In the genomic region with DNA sequence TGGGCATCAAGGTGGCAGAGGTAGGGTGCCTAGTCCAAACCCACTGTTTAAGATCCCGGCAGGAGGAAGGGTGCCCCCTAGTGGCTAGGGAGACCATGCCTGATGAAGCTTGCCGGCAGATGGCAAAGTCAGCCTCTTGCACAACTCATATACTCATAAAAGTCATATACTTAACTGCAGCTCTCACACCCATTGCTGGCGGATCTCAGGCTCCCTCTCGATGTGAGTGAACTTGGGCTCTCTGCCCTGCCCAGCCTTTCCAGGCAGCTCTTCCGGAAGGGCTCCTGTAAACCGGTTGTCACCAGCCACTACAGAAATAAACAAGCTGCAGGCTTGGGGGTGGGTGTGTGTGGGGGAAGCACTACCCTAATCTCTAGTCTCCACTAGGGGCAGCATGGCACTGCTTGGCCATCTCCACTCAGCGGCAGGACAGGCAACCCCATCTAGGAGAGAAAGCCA, we compare ENCODE assay signal across 8 mouse cellular contexts. TPM values are rescaled to one million over a fixed set of nuclear protein-coding genes. Genes with fewer than 3 reads are reported as not detected.
DNase-seq lines count a peak whose midpoint lies in the region; ATAC-seq and TF ChIP-seq lines count a peak whose summit lies in the region.

No protein-coding gene starts in this region.

- H3K4me3 ChIP-seq in bone marrow, adult 2 months (replicated peaks; ENCODE audit: control insufficient read depth, low read depth, low read length) = peak overlapping the region; percentile 54
- H3K4me3 ChIP-seq in embryonic facial prominence, embryonic 15.5 days (replicated peaks) = peak overlapping the region; percentile 29
- H3K4me3 ChIP-seq in kidney, embryonic 14.5 days (ENCODE audit: low read length) = peak overlapping the region; percentile 16

- H3K9ac ChIP-seq in embryonic facial prominence, embryonic 15.5 days = 0 out of 2 replicates have a peak overlapping the region, but pooled peaks have one; percentile 21
- H3K9ac ChIP-seq in kidney, embryonic 14.5 days (ENCODE audit: low read depth, low read length) = no peak overlapping the region

- H3K36me3 ChIP-seq in embryonic facial prominence, embryonic 15.5 days = no peaks in the 10 kb centered on the region
- no peaks in the 10 kb centered on the region for H3K36me3 ChIP-seq in kidney, embryonic 14.5 days (ENCODE audit: control insufficient read depth, insufficient read depth, low read length)

- peak; percentile 99 for TF ChIP-seq CTCF in bone marrow, adult 2 months (IDR thresholded peaks at IDR 0.05; ENCODE audit: control insufficient read depth, insufficient read depth, low read length)

- no peak for ATAC-seq in embryonic facial prominence, embryonic 15.5 days (ENCODE audit: insufficient number of reproducible peaks, low FRiP score, low TSS enrichment, low read depth)
- peak; percentile 18; the same call in 1 of the 2 replicates for ATAC-seq in kidney, embryonic 14.5 days (ENCODE audit: low FRiP score, low TSS enrichment)
- peak; percentile 50 for ATAC-seq in monocyte, adult 5-6 weeks (replicated peaks; ENCODE audit: insufficient number of reproducible peaks, low FRiP score, low TSS enrichment, poor library complexity, severe bottlenecking)

- no peaks in the 10 kb centered on the region for H3K4me1 ChIP-seq in bone marrow, adult 2 months (ENCODE audit: control insufficient read depth, insufficient read depth, low read length)
- peaks cover 22% of the 10 kb centered on the region for H3K4me1 ChIP-seq in embryonic facial prominence, embryonic 15.5 days
- H3K4me1 ChIP-seq in kidney, embryonic 14.5 days (ENCODE audit: control insufficient read depth, insufficient read depth, low read length) = peaks cover 15% of the 10 kb centered on the region

- no peak for TF ChIP-seq POLR2A in bone marrow, adult 2 months (IDR thresholded peaks at IDR 0.05; ENCODE audit: borderline replicate concordance, control insufficient read depth, low read depth, low read length)

- DNase-seq in 416B (ENCODE audit: low read depth) (peak; percentile 95), liver (peak; percentile 89)
- peak; percentile 90 to 92 for DNase-seq in heart, adult 9 months (ENCODE audit: low spot score in 2 of 2)
- DNase-seq in spleen, postnatal 4 days (ENCODE audit: low spot score in 2 of 2) = peak; percentile 91 to 97

- H3K9me3 ChIP-seq in embryonic facial prominence, embryonic 15.5 days (replicated peaks) = no peaks in the 10 kb centered on the region
- no peaks in the 10 kb centered on the region for H3K9me3 ChIP-seq in kidney, embryonic 14.5 days (ENCODE audit: control insufficient read depth, low read length)

- peak overlapping the region; percentile 74 for H3K27ac ChIP-seq in bone marrow, adult 2 months (ENCODE audit: control insufficient read depth, insufficient read depth, low read depth, low read length, poor library complexity)
- peak overlapping the region; percentile 78 for H3K27ac ChIP-seq in embryonic facial prominence, embryonic 15.5 days (replicated peaks)
- peak overlapping the region; percentile 57 for H3K27ac ChIP-seq in kidney, embryonic 14.5 days (ENCODE audit: low read depth, low read length)

- peak overlapping the region; percentile 46 for H3K4me2 ChIP-seq in embryonic facial prominence, embryonic 15.5 days (replicated peaks)
- H3K4me2 ChIP-seq in kidney, embryonic 14.5 days (replicated peaks; ENCODE audit: low read depth, low read length) = peak overlapping the region; percentile 31

- H3K27me3 ChIP-seq in embryonic facial prominence, embryonic 15.5 days = peaks cover 8% of the 10 kb centered on the region; the same call in 1 of the 2 replicates
- H3K27me3 ChIP-seq in kidney, embryonic 14.5 days (ENCODE audit: control insufficient read depth, insufficient read depth, low read length) = no peaks in the 10 kb centered on the region

- under 1% methylated on average over 7 of the region's 7 CpGs for WGBS in bone marrow, adult 2 months
- WGBS in embryonic facial prominence, embryonic 15.5 days = 2% methylated on average over 7 of the region's 7 CpGs
- WGBS in kidney, embryonic 14.5 days = 1% methylated on average over 7 of the region's 7 CpGs

RNA-seq across cellular contexts. Expression of a gene that starts 4.0 kb away (rescaled TPM):
- 319 and 327 TPM in 2 replicates for polyA plus RNA-seq in bone marrow, adult 2 months (2011; ENCODE audit: insufficient read depth, insufficient read length, low replicate concordance, missing spikeins)
- polyA plus RNA-seq in embryonic facial prominence, embryonic 15.5 days (2015; fragmentation: Nextera tagmentation; extraction: Ambion mirVana) = 590 and 660 TPM in 2 replicates
- polyA plus RNA-seq in kidney, embryonic 14.5 days (2014; fragmentation: Nextera tagmentation; extraction: Ambion mirVana) = 532 and 565 TPM in 2 replicates
- 161 to 206 TPM (median 166 TPM) in 3 replicates for total RNA-seq in monocyte, adult 5-6 weeks (2017)

RNA-seq across cellular contexts. Expression of a gene that starts 5.7 kb away (rescaled TPM):
- polyA plus RNA-seq in bone marrow, adult 2 months (2011; ENCODE audit: insufficient read depth, insufficient read length, low replicate concordance, missing spikeins) = not detected in 2 replicates
- polyA plus RNA-seq in embryonic facial prominence, embryonic 15.5 days (2015; fragmentation: Nextera tagmentation; extraction: Ambion mirVana) = not detected in 2 replicates
- 0.34 and 0.57 TPM in 2 replicates for polyA plus RNA-seq in kidney, embryonic 14.5 days (2014; fragmentation: Nextera tagmentation; extraction: Ambion mirVana)
- not detected in 3 replicates for total RNA-seq in monocyte, adult 5-6 weeks (2017)

RNA-seq across cellular contexts. Expression of a gene that starts 8.1 kb away (rescaled TPM):
- polyA plus RNA-seq in bone marrow, adult 2 months (2011; ENCODE audit: insufficient read depth, insufficient read length, low replicate concordance, missing spikeins) = not detected in 2 replicates
- 0.20 and 0.24 TPM in 2 replicates for polyA plus RNA-seq in embryonic facial prominence, embryonic 15.5 days (2015; fragmentation: Nextera tagmentation; extraction: Ambion mirVana)
- 0.20 and 0.39 TPM in 2 replicates for polyA plus RNA-seq in kidney, embryonic 14.5 days (2014; fragmentation: Nextera tagmentation; extraction: Ambion mirVana)
- total RNA-seq in monocyte, adult 5-6 weeks (2017) = not detected in 3 replicates

RNA-seq across cellular contexts. Expression of a gene that starts 9.9 kb away (rescaled TPM):
- not detected in 2 replicates for polyA plus RNA-seq in bone marrow, adult 2 months (2011; ENCODE audit: insufficient read depth, insufficient read length, low replicate concordance, missing spikeins)
- polyA plus RNA-seq in embryonic facial prominence, embryonic 15.5 days (2015; fragmentation: Nextera tagmentation; extraction: Ambion mirVana) = 0.77 TPM in 1 of 2 replicates, not detected in the other
- 0.55 TPM in 1 of 2 replicates, not detected in the other for polyA plus RNA-seq in kidney, embryonic 14.5 days (2014; fragmentation: Nextera tagmentation; extraction: Ambion mirVana)
- not detected in 3 replicates for total RNA-seq in monocyte, adult 5-6 weeks (2017)

RNA-seq across cellular contexts. Expression of a gene that starts 13.6 kb away (rescaled TPM):
- 3.1 and 4.2 TPM in 2 replicates for polyA plus RNA-seq in bone marrow, adult 2 months (2011; ENCODE audit: insufficient read depth, insufficient read length, low replicate concordance, missing spikeins)
- polyA plus RNA-seq in embryonic facial prominence, embryonic 15.5 days (2015; fragmentation: Nextera tagmentation; extraction: Ambion mirVana) = 18.4 and 22.9 TPM in 2 replicates
- 19.8 and 21.2 TPM in 2 replicates for polyA plus RNA-seq in kidney, embryonic 14.5 days (2014; fragmentation: Nextera tagmentation; extraction: Ambion mirVana)
- not detected in 3 replicates for total RNA-seq in monocyte, adult 5-6 weeks (2017)
